Mouse (Mus musculus): ENCODE results near the gene Dazap2. TPM values are rescaled to one million over a fixed set of nuclear protein-coding genes. Genes with fewer than 3 reads are reported as not detected.

Dazap2 gene
- total and polyA plus RNA-seq, 3 experiments: 56.0 to 213 (median 159) TPM

- dilution Hi-C loops (cut with MboI; ENCODE audit: extremely low pct_ligation_motif_present, extremely low pct_unique_long_range_greater_than_20kb, low sequenced_read_pairs) (no loop called here), in situ Hi-C loops (cut with MboI; ENCODE audit: low pct_ligation_motif_present, low pct_unique_long_range_greater_than_20kb, low sequenced_read_pairs) (no loop called here)
- Histone ChIP-seq H3K27ac (ENCODE audit: insufficient read depth, low read depth) (no peak overlapping the region), H3K79me2 (replicated peaks; ENCODE audit: control insufficient read depth, extremely low read depth, insufficient read depth, poor library complexity, severe bottlenecking) (no peaks in the 10 kb centered on the region), H3K4me1 (ENCODE audit: control insufficient read depth in 1 of 2, insufficient read depth in 2 of 2) (no peaks in the 10 kb centered on the region), H3K9ac (ENCODE audit: insufficient read depth, low read depth) (no peak overlapping the region), H3K27me3 (replicated peaks) (no peaks in the 10 kb centered on the region), H3K9me3 (replicated peaks; ENCODE audit: low read length) (no peaks in the 10 kb centered on the region), H3K36me3 (replicated peaks in 1 of 2; ENCODE audit: control insufficient read depth in 1 of 2, insufficient read depth in 1 of 2, low read length in 1 of 2) (peaks cover 0 to 15% of the 10 kb centered on the region in 2 experiments), H3K4me2 (ENCODE audit: insufficient read depth, low read depth, poor library complexity, severe bottlenecking) (no peak overlapping the region), H3K4me3 (replicated peaks in 1 of 3; ENCODE audit: low read depth in 2 of 3, low read length in 2 of 3, poor library complexity in 1 of 3) (no peak overlapping the region)
- TF ChIP-seq RCOR1 (conservative IDR thresholded peaks at IDR 0.05; ENCODE audit: low read depth, low read length): no peak
- no peak for DNase-seq (ENCODE audit: extremely low read depth)
Measured at GRCm38 (mm10) chr15:100575366-100575765, 39.8 kb upstream of the Dazap2 start.

- Histone ChIP-seq H3K9me3 (replicated peaks; ENCODE audit: low read length) (no peaks in the 10 kb centered on the region), H3K27ac (ENCODE audit: insufficient read depth, low read depth) (no peak overlapping the region), H3K4me1 (ENCODE audit: control insufficient read depth in 1 of 2, insufficient read depth in 2 of 2) (no peaks in the 10 kb centered on the region), H3K36me3 (replicated peaks in 1 of 2; ENCODE audit: control insufficient read depth in 1 of 2, insufficient read depth in 1 of 2, low read length in 1 of 2) (peaks cover 0 to 19% of the 10 kb centered on the region in 2 experiments), H3K27me3 (replicated peaks) (no peaks in the 10 kb centered on the region), H3K9ac (ENCODE audit: insufficient read depth, low read depth) (no peak overlapping the region), H3K79me2 (replicated peaks; ENCODE audit: control insufficient read depth, extremely low read depth, insufficient read depth, poor library complexity, severe bottlenecking) (no peaks in the 10 kb centered on the region), H3K4me3 (replicated peaks in 1 of 3; ENCODE audit: low read depth in 2 of 3, low read length in 2 of 3, poor library complexity in 1 of 3) (no peak overlapping the region), H3K4me2 (ENCODE audit: insufficient read depth, low read depth, poor library complexity, severe bottlenecking) (no peak overlapping the region)
- no peak for DNase-seq (ENCODE audit: extremely low read depth)
- in situ Hi-C loops (cut with MboI; ENCODE audit: low pct_ligation_motif_present, low pct_unique_long_range_greater_than_20kb, low sequenced_read_pairs): no loop called here
- no peak for TF ChIP-seq SIN3A (IDR thresholded peaks at IDR 0.05; ENCODE audit: low read length)
- dilution Hi-C loops (cut with MboI; ENCODE audit: extremely low pct_ligation_motif_present, extremely low pct_unique_long_range_greater_than_20kb, low sequenced_read_pairs): no loop called here
Measured at GRCm38 (mm10) chr15:100576392-100576791, 38.8 kb upstream of the Dazap2 start.

GRCm38 (mm10) chr15:100576810-100577209 lies 38.3 kb upstream of the Dazap2 start:
- no peaks in the 10 kb centered on the region for H3K4me1 ChIP-seq (ENCODE audit: control insufficient read depth in 1 of 2, insufficient read depth in 2 of 2)
- no peak overlapping the region for H3K9ac ChIP-seq (ENCODE audit: insufficient read depth, low read depth)
- no peak for DNase-seq (ENCODE audit: extremely low read depth)
- dilution Hi-C loops (cut with MboI; ENCODE audit: extremely low pct_ligation_motif_present, extremely low pct_unique_long_range_greater_than_20kb, low sequenced_read_pairs): no loop called here
- TF ChIP-seq ZKSCAN1 (IDR thresholded peaks at IDR 0.05; ENCODE audit: borderline replicate concordance, low read depth, low read length): no peak
- no peak for TF ChIP-seq POLR2AphosphoS2 (IDR thresholded peaks at IDR 0.05; ENCODE audit: low read depth, low read length)
- TF ChIP-seq ELF1 (IDR thresholded peaks at IDR 0.05; ENCODE audit: low read depth, low read length): no peak
- no peak for TF ChIP-seq NRF1 (IDR thresholded peaks at IDR 0.05; ENCODE audit: low read depth, low read length)
- TF ChIP-seq ZNF384 (IDR thresholded peaks at IDR 0.05; ENCODE audit: low read depth, low read length): no peak
- TF ChIP-seq USF1 (IDR thresholded peaks at IDR 0.05; ENCODE audit: low read depth, low read length): no peak
- TF ChIP-seq RCOR1 (conservative IDR thresholded peaks at IDR 0.05; ENCODE audit: low read depth, low read length): no peak
- TF ChIP-seq BHLHE40 (IDR thresholded peaks at IDR 0.05; ENCODE audit: low read depth, low read length): no peak
- no peak for TF ChIP-seq JUND (conservative IDR thresholded peaks at IDR 0.05; ENCODE audit: low read depth, low read length)
- TF ChIP-seq ETS1 (conservative IDR thresholded peaks at IDR 0.05; ENCODE audit: low read depth, low read length): no peak
- no peak for TF ChIP-seq MXI1 (IDR thresholded peaks at IDR 0.05; ENCODE audit: low read depth, low read length)
- TF ChIP-seq MAZ (IDR thresholded peaks at IDR 0.05; ENCODE audit: low read depth, low read length): no peak
- TF ChIP-seq PAX5 (IDR thresholded peaks at IDR 0.05; ENCODE audit: low read length): no peak
- no peak for TF ChIP-seq UBTF (IDR thresholded peaks at IDR 0.05; ENCODE audit: low read depth, low read length)
- no peak for TF ChIP-seq CTCF (conservative IDR thresholded peaks at IDR 0.05 in 1 of 2, IDR thresholded peaks at IDR 0.05 in 1 of 2; ENCODE audit: low read depth in 2 of 2, low read length in 2 of 2)
- no peak for TF ChIP-seq E2F4 (IDR thresholded peaks at IDR 0.05; ENCODE audit: insufficient replicate concordance, low read depth, low read length)
- no peak for TF ChIP-seq MYC (IDR thresholded peaks at IDR 0.05; ENCODE audit: low read depth, low read length)
- TF ChIP-seq ZC3H11A (IDR thresholded peaks at IDR 0.05; ENCODE audit: low read depth, low read length): no peak
- H3K27ac ChIP-seq (ENCODE audit: insufficient read depth, low read depth): no peak overlapping the region
- in situ Hi-C loops (cut with MboI; ENCODE audit: low pct_ligation_motif_present, low pct_unique_long_range_greater_than_20kb, low sequenced_read_pairs): no loop called here
- H3K4me2 ChIP-seq (ENCODE audit: insufficient read depth, low read depth, poor library complexity, severe bottlenecking): no peak overlapping the region
- peaks cover 0 to 19% of the 10 kb centered on the region in 2 experiments for H3K36me3 ChIP-seq (replicated peaks in 1 of 2; ENCODE audit: control insufficient read depth in 1 of 2, insufficient read depth in 1 of 2, low read length in 1 of 2)
- no peaks in the 10 kb centered on the region for H3K79me2 ChIP-seq (replicated peaks; ENCODE audit: control insufficient read depth, extremely low read depth, insufficient read depth, poor library complexity, severe bottlenecking)
- H3K27me3 ChIP-seq (replicated peaks): no peaks in the 10 kb centered on the region
- H3K9me3 ChIP-seq (replicated peaks; ENCODE audit: low read length): no peaks in the 10 kb centered on the region
- no peak overlapping the region for H3K4me3 ChIP-seq (replicated peaks in 1 of 3; ENCODE audit: low read depth in 2 of 3, low read length in 2 of 3, poor library complexity in 1 of 3)
